Mouse (Mus musculus): ENCODE measurements around the gene Gm21958.

GRCm38 (mm10) chr3:54759211-54759610, 45.1 kb upstream of the Gm21958 start:
- TF ChIP-seq TAL1 (IDR thresholded peaks at IDR 0.05; ENCODE audit: low read length) (no peak), GATA1 (IDR thresholded peaks at IDR 0.05; ENCODE audit: low read length) (no peak)
